In genomic region chr13:22037415-22037814, GRCm38 (mm10) we compare ENCODE assay signal across 13 mouse cellular contexts. TPM values are rescaled to one million over a fixed set of nuclear protein-coding genes. Genes with fewer than 3 reads are reported as not detected.
A peak's percentile ranks its signal among the peaks of the same experiment; 100 is the strongest.
DNase-seq lines count a peak whose midpoint lies in the region; ATAC-seq and TF ChIP-seq lines count a peak whose summit lies in the region.
"Had no signal": no experiment of that assay in that cellular context is flagged by ENCODE, and none has a peak within 500 bp of the region (broad histone marks: within the 10 kb centered on the region; RNA-seq: fewer than 3 reads in every experiment).

No protein-coding gene starts in this region.

- H3K4me1 ChIP-seq in erythroblast, embryonic 14.5 days (ENCODE audit: control insufficient read depth), result peaks cover 68% of the 10 kb centered on the region
- peaks cover 6% of the 10 kb centered on the region; the same call in 1 of the 2 replicates for H3K4me1 ChIP-seq in lung, embryonic 14.5 days (ENCODE audit: insufficient read depth)
- H3K4me1 ChIP-seq in embryonic facial prominence, embryonic 11.5 days (ENCODE audit: control insufficient read depth, insufficient read depth, low read length), result no peaks in the 10 kb centered on the region
- H3K4me1 ChIP-seq in liver, embryonic 12.5 days, result peaks cover 67% of the 10 kb centered on the region

- peak overlapping the region; percentile 78 for H3K4me3 ChIP-seq in erythroblast, embryonic 14.5 days (replicated peaks)
- no peak overlapping the region for H3K4me3 ChIP-seq in lung, embryonic 14.5 days (ENCODE audit: low read depth, low read length)
- no peak overlapping the region for H3K4me3 ChIP-seq in embryonic facial prominence, embryonic 11.5 days (ENCODE audit: low read depth, low read length)
- peak overlapping the region; percentile 24 for H3K4me3 ChIP-seq in liver, embryonic 12.5 days

- peaks cover 8% of the 10 kb centered on the region for H3K36me3 ChIP-seq in erythroblast, embryonic 14.5 days (ENCODE audit: control insufficient read depth)
- H3K36me3 ChIP-seq in lung, embryonic 14.5 days (ENCODE audit: insufficient read depth), result no peaks in the 10 kb centered on the region
- no peaks in the 10 kb centered on the region for H3K36me3 ChIP-seq in embryonic facial prominence, embryonic 11.5 days (replicated peaks; ENCODE audit: control insufficient read depth, insufficient read depth, low read depth, low read length)
- H3K36me3 ChIP-seq in liver, embryonic 12.5 days, result no peaks in the 10 kb centered on the region
- H3K36me3 ChIP-seq: midbrain, embryonic 13.5 days had no signal

- no peak for ATAC-seq in erythroblast, adult 5-6 weeks (replicated peaks; ENCODE audit: low FRiP score, poor library complexity, severe bottlenecking)
- no peak for ATAC-seq in lung, embryonic 14.5 days (ENCODE audit: insufficient read depth)
- ATAC-seq in embryonic facial prominence, embryonic 11.5 days (replicated peaks; ENCODE audit: insufficient number of reproducible peaks, low FRiP score, low TSS enrichment, low read depth), result no peak
- ATAC-seq in liver, embryonic 12.5 days, result no peak
- ATAC-seq: midbrain, embryonic 13.5 days had no signal

- no peak for TF ChIP-seq CTCF in lung, embryonic 14.5 days (IDR thresholded peaks at IDR 0.05; ENCODE audit: low read depth)

- H3K9me3 ChIP-seq in erythroblast, embryonic 14.5 days (ENCODE audit: control insufficient read depth, low read length), result no peaks in the 10 kb centered on the region
- H3K9me3 ChIP-seq in lung, embryonic 14.5 days (ENCODE audit: low read depth, low read length), result no peaks in the 10 kb centered on the region
- no peaks in the 10 kb centered on the region for H3K9me3 ChIP-seq in embryonic facial prominence, embryonic 11.5 days (replicated peaks; ENCODE audit: control insufficient read depth, low read length)
- H3K9me3 ChIP-seq in liver, embryonic 12.5 days (replicated peaks), result no peaks in the 10 kb centered on the region
- H3K9me3 ChIP-seq: midbrain, embryonic 13.5 days had no signal

- no peak overlapping the region for H3K9ac ChIP-seq in lung, embryonic 14.5 days
- H3K9ac ChIP-seq in embryonic facial prominence, embryonic 11.5 days (replicated peaks; ENCODE audit: low read length), result no peak overlapping the region
- H3K9ac ChIP-seq in liver, embryonic 12.5 days, result peak overlapping the region; percentile 80

- peak overlapping the region; percentile 69 for H3K27ac ChIP-seq in lung, embryonic 14.5 days (ENCODE audit: low read depth)
- 0 out of 2 replicates have a peak overlapping the region, but pooled peaks have one; percentile 22 for H3K27ac ChIP-seq in embryonic facial prominence, embryonic 11.5 days (replicated peaks; ENCODE audit: low read depth, low read length)
- peak overlapping the region; percentile 98 for H3K27ac ChIP-seq in liver, embryonic 12.5 days
- H3K27ac ChIP-seq: hindbrain, embryonic 14.5 days had no signal

- H3K4me2 ChIP-seq in lung, embryonic 14.5 days, result peak overlapping the region; percentile 77; the same call in 1 of the 2 replicates
- no peak overlapping the region for H3K4me2 ChIP-seq in embryonic facial prominence, embryonic 11.5 days (ENCODE audit: low read depth, low read length)
- H3K4me2 ChIP-seq in liver, embryonic 12.5 days, result peak overlapping the region; percentile 75

- DNase-seq in lung, embryonic 14.5 days, result no peak
- no peak for DNase-seq in lung, postnatal 36 days
- no peak for DNase-seq in embryonic facial prominence, embryonic 11.5 days (ENCODE audit: low spot score)
- DNase-seq in frontal cortex, postnatal 36 days (ENCODE audit: low spot score in 2 of 2), result no peak
- DNase-seq in gastrocnemius, postnatal 10 days, result no peak
- DNase-seq: B cell, adult 2 months; cerebellum, postnatal 10 days; kidney, postnatal 4 days had no signal

- no peaks in the 10 kb centered on the region for H3K27me3 ChIP-seq in erythroblast, embryonic 14.5 days (ENCODE audit: control insufficient read depth)
- H3K27me3 ChIP-seq in lung, embryonic 14.5 days (ENCODE audit: insufficient read depth, low read length), result no peaks in the 10 kb centered on the region
- H3K27me3 ChIP-seq in embryonic facial prominence, embryonic 11.5 days (ENCODE audit: control insufficient read depth, insufficient read depth, low read length), result no peaks in the 10 kb centered on the region
- no peaks in the 10 kb centered on the region for H3K27me3 ChIP-seq in liver, embryonic 12.5 days (replicated peaks)
- H3K27me3 ChIP-seq: midbrain, embryonic 13.5 days had no signal

- WGBS in lung, embryonic 14.5 days, result 50% methylated on average over 2 of the region's 2 CpGs
- WGBS in embryonic facial prominence, embryonic 11.5 days, result 62% methylated on average over 2 of the region's 2 CpGs
- WGBS in liver, embryonic 12.5 days (ENCODE audit: insufficient replicate concordance), result 59% methylated on average over 2 of the region's 2 CpGs

RNA-seq across cellular contexts. Expression of gene Hist1h2bk, which starts 1.7 kb away (rescaled TPM):
- polyA plus RNA-seq in erythroblast, embryonic 14.5 days (2012), result 6.1 and 13.9 TPM in 2 replicates
- 14.6 and 64.4 TPM in 2 replicates for total RNA-seq in erythroblast, adult 5-6 weeks (2015; ENCODE audit: low replicate concordance)
- 627 and 660 TPM in 2 replicates for total RNA-seq in erythroblast, adult 5-6 weeks (2017; ENCODE audit: low replicate concordance)
- polyA plus RNA-seq in lung, embryonic 14.5 days (2014; fragmentation: Nextera tagmentation; extraction: Ambion mirVana), result 8.6 and 11.7 TPM in 2 replicates
- polyA plus RNA-seq in embryonic facial prominence, embryonic 11.5 days (2014; fragmentation: Nextera tagmentation; extraction: Ambion mirVana), result 15.9 and 24.3 TPM in 2 replicates
- polyA plus RNA-seq in liver, embryonic 12.5 days (2016; fragmentation: Nextera tagmentation; extraction: Ambion mirVana), result 4.4 and 4.8 TPM in 2 replicates
- 100 to 1,000 TPM; 209 to 249 TPM for total RNA-seq in gastrocnemius, postnatal 10 days (2021)

RNA-seq across cellular contexts. Expression of gene Hist1h2ah, which starts 2.0 kb away (rescaled TPM):
- polyA plus RNA-seq in erythroblast, embryonic 14.5 days (2012), result 105 and 181 TPM in 2 replicates
- 2.5 TPM in 1 of 2 replicates, not detected in the other for total RNA-seq in erythroblast, adult 5-6 weeks (2015; ENCODE audit: low replicate concordance)
- total RNA-seq in erythroblast, adult 5-6 weeks (2017; ENCODE audit: low replicate concordance), result 462 and 930 TPM in 2 replicates
- polyA plus RNA-seq in lung, embryonic 14.5 days (2014; fragmentation: Nextera tagmentation; extraction: Ambion mirVana), result 21.2 and 21.6 TPM in 2 replicates
- polyA plus RNA-seq in embryonic facial prominence, embryonic 11.5 days (2014; fragmentation: Nextera tagmentation; extraction: Ambion mirVana), result 4.2 and 20.5 TPM in 2 replicates
- polyA plus RNA-seq in liver, embryonic 12.5 days (2016; fragmentation: Nextera tagmentation; extraction: Ambion mirVana), result 9.3 and 17.8 TPM in 2 replicates
- total RNA-seq in gastrocnemius, postnatal 10 days (2021), result 100 to 1,000 TPM; 171 to 199 TPM
- polyA plus RNA-seq: hindbrain, embryonic 14.5 days; midbrain, embryonic 13.5 days had no signal

RNA-seq across cellular contexts. Expression of gene Hist1h4i, which starts 3.7 kb away (rescaled TPM):
- polyA plus RNA-seq in erythroblast, embryonic 14.5 days (2012), result 24.7 and 42.0 TPM in 2 replicates
- total RNA-seq in erythroblast, adult 5-6 weeks (2015; ENCODE audit: low replicate concordance), result 32.4 and 38.2 TPM in 2 replicates
- total RNA-seq in erythroblast, adult 5-6 weeks (2017; ENCODE audit: low replicate concordance), result 129 and 151 TPM in 2 replicates
- polyA plus RNA-seq in lung, embryonic 14.5 days (2014; fragmentation: Nextera tagmentation; extraction: Ambion mirVana), result 26.4 and 26.7 TPM in 2 replicates
- 31.9 and 34.5 TPM in 2 replicates for polyA plus RNA-seq in embryonic facial prominence, embryonic 11.5 days (2014; fragmentation: Nextera tagmentation; extraction: Ambion mirVana)
- polyA plus RNA-seq in liver, embryonic 12.5 days (2016; fragmentation: Nextera tagmentation; extraction: Ambion mirVana), result 44.1 and 49.4 TPM in 2 replicates
- total RNA-seq in gastrocnemius, postnatal 10 days (2021), result 10 to 100 TPM; 77.9 to 89.2 TPM

RNA-seq across cellular contexts. Expression of gene Hist1h2ag, which starts 5.3 kb away (rescaled TPM):
- 9.1 and 21.8 TPM in 2 replicates for polyA plus RNA-seq in erythroblast, embryonic 14.5 days (2012)
- total RNA-seq in erythroblast, adult 5-6 weeks (2015; ENCODE audit: low replicate concordance), result 3.7 and 12.3 TPM in 2 replicates
- total RNA-seq in erythroblast, adult 5-6 weeks (2017; ENCODE audit: low replicate concordance), result 705 and 715 TPM in 2 replicates
- 71.0 and 82.2 TPM in 2 replicates for polyA plus RNA-seq in lung, embryonic 14.5 days (2014; fragmentation: Nextera tagmentation; extraction: Ambion mirVana)
- 99.8 and 102 TPM in 2 replicates for polyA plus RNA-seq in embryonic facial prominence, embryonic 11.5 days (2014; fragmentation: Nextera tagmentation; extraction: Ambion mirVana)
- polyA plus RNA-seq in liver, embryonic 12.5 days (2016; fragmentation: Nextera tagmentation; extraction: Ambion mirVana), result 24.0 and 28.2 TPM in 2 replicates
- total RNA-seq in gastrocnemius, postnatal 10 days (2021), result 100 to 1,000 TPM; 133 to 135 TPM

RNA-seq across cellular contexts. Expression of gene Hist1h2bj, which starts 5.6 kb away (rescaled TPM):
- polyA plus RNA-seq in erythroblast, embryonic 14.5 days (2012), result 17.0 and 19.6 TPM in 2 replicates
- total RNA-seq in erythroblast, adult 5-6 weeks (2015; ENCODE audit: low replicate concordance), result 17.9 and 23.8 TPM in 2 replicates
- 272 and 275 TPM in 2 replicates for total RNA-seq in erythroblast, adult 5-6 weeks (2017; ENCODE audit: low replicate concordance)
- polyA plus RNA-seq in lung, embryonic 14.5 days (2014; fragmentation: Nextera tagmentation; extraction: Ambion mirVana), result 15.8 and 16.9 TPM in 2 replicates
- polyA plus RNA-seq in embryonic facial prominence, embryonic 11.5 days (2014; fragmentation: Nextera tagmentation; extraction: Ambion mirVana), result 14.2 and 16.0 TPM in 2 replicates
- polyA plus RNA-seq in liver, embryonic 12.5 days (2016; fragmentation: Nextera tagmentation; extraction: Ambion mirVana), result 14.5 and 17.1 TPM in 2 replicates
- total RNA-seq in gastrocnemius, postnatal 10 days (2021), result 100 to 1,000 TPM; 117 to 122 TPM

Comparison
In these comparisons a context has a peak if more than half of its experiments do, and no peak if none do; other contexts are left out.
1. H3K4me3 ChIP-seq: peak in erythroblast, embryonic 14.5 days (single experiment) and liver, embryonic 12.5 days (single experiment); none in lung, embryonic 14.5 days (single experiment) and embryonic facial prominence, embryonic 11.5 days (single experiment).
2. H3K27ac ChIP-seq: peak in every context shown above with its lines; median percentile 98 in liver, embryonic 12.5 days; 69 in lung, embryonic 14.5 days; 22 in embryonic facial prominence, embryonic 11.5 days.